Mouse (Mus musculus): ENCODE results near the gene Myrfl.

The Myrfl gene

DNA sequence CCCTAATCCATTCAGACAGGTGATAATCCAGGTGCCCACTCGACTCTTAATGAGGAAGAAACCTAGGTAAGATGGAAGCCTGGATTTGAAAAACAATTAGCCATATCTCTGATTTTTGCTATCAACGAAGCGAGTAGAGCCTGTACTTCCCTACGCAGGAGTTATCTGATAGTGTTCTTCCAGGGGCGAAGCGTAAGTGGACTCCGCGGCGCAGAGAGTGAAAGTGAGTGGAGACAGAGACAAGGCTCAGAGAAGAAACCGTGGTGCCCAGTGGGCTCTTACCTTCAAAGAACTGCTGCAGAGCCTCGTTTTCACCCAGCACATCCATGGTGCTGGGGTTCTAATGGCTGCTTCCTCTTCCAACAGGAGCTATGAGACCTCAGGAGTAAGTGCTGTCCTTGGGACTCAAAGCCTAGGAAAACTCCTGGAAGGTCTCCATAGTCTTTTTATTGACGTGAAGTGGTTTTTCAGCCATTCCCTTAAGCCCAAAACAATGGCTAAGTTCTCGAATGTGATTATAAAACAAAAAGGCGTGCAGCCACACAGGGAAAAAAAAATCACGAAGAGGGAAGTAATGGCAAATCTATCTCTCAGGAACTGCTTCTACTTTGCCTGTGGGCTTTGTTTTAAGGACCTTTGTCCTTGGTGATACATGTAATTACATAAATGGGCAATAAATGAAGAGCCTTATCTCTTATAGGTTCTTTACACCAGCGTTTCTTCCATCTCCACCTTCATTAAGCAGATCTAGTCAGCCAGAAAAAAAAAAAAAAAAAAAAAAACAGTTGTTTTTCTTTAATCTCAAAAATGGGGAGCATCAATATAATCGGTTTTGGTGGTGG is at the start of gene Myrfl:
Myrfl (minus strand) TSS at position 584 of the 842 bp plus-strand sequence.
- no peak for DNase-seq (ENCODE audit: low spot score)

GRCm38 (mm10) chr10:116944940-116945339 is 48.2 kb upstream of the Myrfl start:
- no peak for DNase-seq (ENCODE audit: low spot score)

DNA sequence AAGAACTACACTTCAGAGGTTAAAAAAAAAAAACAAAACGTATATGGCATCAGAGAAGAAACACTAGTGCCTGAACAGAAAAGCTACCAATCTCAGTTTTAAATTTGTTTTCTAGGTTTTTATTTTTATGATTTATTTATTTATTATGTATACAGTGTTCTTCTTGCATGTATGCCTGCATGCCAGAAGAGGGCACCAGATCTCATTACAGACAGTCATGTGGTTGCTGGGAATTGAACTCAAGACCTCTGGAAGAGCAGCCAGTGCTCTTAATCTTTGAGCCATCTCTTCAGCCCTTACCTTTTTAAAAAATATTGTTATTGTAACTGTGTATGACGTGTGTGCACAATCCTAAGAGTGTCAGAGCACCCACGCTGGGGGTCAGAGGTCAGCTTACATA is 47.4 kb upstream of the Myrfl start:
- no peak for DNase-seq (ENCODE audit: low spot score)

DNA sequence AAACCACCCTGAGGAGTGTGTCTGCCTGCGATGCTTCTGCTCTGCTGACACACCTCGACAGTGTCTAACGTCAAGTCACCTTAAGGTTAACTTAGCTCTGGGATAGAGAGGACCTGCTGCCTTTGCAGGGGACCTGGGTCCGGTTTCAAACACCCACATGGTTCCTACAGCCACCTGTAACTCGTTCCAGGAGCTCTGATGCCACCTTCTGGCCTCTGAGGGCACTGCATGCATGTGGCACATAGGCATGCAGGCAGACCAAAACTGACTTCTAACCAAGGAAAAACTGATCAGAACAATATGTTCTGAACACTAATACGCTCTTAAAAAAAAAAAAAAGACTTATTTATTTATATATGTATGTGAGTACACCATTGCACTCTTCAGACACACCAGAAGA is 46.3 kb upstream of the Myrfl start:
- DNase-seq (ENCODE audit: low spot score), result no peak

- DNase-seq (ENCODE audit: low spot score), result no peak
These were observed 38.3 kb upstream of the Myrfl start for GRCm38 (mm10) chr10:116935028-116935427.

GRCm38 (mm10) chr10:116933794-116934193 is 37.1 kb upstream of the Myrfl start:
- no peak for DNase-seq (ENCODE audit: low spot score)

GRCm38 (mm10) chr10:116932418-116932817 is 35.7 kb upstream of the Myrfl start:
- DNase-seq (ENCODE audit: low spot score), result no peak

- DNase-seq (ENCODE audit: low spot score), result no peak
These were observed 34.9 kb upstream of the Myrfl start for GRCm38 (mm10) chr10:116931497-116932179.

DNA sequence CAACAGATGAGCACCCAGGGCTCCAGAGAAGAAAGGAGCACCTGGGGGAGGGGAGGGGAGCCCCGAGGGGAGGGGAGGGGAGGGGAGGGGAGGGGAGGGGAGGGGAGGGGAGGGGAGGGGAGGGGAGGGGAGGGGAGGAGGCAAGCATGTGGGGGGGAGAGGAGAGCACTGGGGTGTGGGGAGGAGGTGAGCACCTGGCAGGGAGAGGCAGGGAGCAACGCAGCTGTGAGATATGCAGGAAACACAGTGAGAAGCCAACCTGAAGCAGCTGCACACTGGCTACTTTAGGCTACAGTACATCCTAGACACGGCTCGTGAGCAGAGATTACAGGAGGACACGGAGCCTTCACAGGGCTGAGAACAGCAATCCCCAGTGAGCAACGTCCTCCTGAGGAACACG is 34.2 kb upstream of the Myrfl start:
- DNase-seq (ENCODE audit: low spot score), result no peak

DNA sequence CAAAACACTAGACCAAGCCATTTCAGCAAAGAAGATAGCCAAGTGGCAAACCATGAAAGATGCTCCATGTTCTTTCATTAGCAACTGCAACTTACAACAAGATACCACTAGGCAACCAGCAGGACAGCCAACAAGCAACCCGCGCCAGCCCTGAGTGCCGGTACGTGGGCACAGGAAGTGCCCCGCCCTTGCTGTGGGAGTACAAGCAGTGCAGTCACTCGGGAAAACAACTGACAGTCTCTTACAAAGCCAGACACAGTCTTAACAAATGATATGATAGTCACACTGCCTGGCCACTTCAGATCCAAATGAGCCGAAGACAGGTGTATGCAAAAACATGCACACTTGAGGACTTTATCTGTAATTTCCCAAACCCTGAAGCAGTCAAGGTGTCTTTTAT is 33.8 kb upstream of the Myrfl start:
- DNase-seq (ENCODE audit: low spot score), result no peak

- no peak for DNase-seq (ENCODE audit: low spot score)
These were observed 32.1 kb upstream of the Myrfl start for GRCm38 (mm10) chr10:116928826-116929225.

DNA sequence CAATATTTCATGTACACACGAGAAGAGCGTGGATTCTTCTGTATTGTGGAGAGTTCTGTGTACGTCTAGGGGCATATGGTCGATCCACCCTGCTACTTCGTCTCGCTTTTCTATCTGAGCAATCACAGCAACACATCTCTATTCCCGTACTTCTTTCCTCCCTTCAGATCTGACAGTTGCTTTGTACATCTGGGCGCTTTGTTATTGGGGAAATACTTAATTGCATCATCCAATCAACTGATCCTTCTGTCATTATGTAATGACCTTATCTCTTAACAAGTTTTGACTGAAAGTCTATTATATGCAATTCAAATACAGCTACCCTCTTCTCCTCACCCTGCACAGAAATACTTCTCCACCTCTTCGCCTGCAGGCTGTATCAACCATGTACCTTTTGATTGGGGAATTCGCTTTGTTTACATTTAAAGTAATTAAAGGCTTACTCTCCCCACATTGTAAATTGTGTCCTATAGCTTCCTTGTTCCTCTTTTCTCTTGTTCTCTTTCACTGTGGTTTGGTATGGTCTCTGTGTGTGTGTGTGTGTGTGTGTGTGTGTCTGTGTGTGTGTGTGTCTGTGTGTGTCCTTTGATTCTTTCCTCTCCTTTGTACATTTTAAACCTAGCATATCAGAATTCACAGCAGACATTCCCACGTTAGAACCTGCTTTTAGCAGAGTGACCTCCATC is 29.9 kb upstream of the Myrfl start:
- no peak for DNase-seq (ENCODE audit: low spot score)

DNA sequence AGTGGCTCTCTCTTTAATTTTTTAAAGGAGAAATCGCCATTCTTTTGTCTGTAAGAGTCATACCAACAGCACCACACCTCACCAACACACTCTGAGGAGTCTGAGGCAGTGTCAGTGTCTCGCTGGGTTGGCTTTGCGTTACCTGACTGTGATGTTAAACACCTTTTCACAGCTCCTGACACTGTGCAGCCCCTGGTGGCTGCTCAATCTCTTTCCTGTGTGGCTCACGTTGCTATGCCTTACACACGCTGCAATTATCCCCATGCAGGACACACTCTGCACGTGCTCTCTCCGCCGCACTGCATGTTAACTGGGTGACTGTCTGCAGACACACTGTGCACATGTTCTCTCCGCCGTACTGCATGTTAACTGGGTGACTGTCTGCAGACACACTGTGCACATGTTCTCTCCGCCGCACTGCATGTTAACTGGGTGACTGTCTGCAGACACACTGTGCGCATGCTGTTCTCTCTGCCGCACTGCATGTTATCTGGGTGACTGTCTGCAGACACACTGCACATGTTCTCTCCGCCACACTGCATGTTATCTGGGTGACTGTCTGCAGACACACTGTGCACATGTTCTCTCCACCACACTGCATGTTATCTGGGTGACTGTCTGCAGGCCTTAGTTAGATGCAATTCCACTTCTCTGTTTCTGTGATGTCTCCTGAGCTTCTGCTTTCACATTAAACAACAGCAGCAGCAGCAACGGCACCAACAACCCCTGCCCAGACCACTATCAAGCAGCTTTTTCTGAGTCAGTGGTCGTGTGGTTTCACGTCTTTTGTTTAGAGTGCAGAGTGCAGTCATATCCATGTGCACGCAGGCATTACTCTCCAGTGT is 27.2 kb upstream of the Myrfl start:
- no peak for DNase-seq (ENCODE audit: low spot score)

GRCm38 (mm10) chr10:116922161-116922560 is 25.4 kb upstream of the Myrfl start:
- no peak for DNase-seq (ENCODE audit: low spot score)

DNA sequence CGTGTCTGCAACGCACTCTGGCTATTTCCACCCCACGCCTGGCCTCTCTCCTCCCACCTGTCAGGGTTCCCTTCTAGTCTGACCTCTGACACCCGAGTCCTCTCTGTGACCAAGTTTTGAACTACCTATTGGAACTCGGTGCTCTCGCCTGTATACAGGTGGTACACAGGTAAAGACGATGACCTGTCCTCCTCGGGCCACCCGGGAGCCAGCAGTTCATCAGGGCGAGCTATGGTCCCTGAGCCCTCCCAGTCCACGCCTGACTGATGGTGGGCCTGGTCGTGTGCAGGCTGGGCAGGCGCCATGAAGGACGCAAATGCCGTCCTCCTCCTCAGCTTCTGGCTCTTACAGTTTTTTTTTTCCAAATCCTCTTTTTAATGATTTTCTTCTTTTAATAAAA is 24.7 kb upstream of the Myrfl start:
- DNase-seq (ENCODE audit: low spot score), result no peak

DNA sequence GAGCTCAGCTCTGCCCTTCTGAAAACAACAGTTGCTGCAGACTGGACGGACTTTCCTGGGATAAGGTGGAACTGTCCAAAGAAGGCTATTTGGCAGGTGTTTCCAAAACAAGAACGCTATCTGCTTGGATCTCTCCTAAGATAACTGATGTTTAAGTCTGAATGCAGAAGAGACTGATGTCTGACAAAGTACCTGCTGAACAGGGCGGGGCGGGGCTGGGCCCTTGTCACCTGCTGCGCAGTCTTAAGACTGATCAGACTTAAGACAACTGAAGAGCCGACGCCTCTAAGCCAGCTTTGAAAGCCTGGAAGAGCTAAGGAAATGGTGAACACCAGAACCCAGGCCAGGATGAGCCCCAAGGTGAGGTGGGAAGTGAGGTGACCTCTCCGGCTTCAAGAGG is 23.9 kb upstream of the Myrfl start:
- no peak for DNase-seq (ENCODE audit: low spot score)

DNA sequence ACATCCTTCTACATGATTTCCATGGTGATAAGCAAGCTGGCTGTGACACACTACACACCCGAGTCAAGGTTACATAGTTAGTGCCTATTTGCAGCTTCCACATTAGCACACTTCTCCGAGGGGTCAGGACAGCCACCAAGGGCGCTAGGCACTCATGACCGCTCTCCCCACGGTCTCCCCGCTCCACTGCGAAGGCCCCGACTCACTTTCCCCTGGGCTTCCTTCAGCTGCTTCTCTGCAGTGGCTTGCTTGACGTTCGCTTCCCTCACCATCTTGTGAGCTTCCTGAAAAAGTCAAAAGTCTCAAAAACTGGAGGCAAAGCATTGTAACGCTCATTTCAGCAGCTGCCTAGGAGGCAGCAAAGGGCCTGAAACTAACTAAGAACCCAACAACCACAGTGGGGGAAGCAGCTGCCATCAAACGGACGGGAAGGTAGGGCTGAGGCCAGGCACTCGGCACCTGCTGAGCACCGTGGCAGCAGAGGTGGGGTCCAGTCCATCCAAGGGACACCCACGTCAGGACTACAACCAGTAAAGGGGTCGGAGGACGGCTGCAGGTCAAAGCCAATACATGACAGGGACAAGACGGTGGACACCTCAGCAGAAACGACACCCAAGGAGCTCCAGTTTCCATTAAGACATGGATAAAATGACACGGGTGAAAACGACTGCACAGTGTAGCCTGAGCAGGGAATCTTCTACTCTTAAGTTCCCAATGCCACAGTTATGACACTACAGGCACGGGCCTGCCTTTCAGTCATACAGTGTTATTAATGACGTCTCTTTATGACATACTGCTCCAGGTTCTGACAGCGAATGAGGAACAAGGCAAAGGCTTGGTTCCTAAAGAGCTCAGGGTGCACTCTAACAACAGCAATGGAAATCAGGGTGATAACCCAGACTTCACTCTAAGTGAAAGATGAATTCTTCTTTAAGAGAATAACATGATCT is 22.9 kb upstream of the Myrfl start:
- no peak for DNase-seq (ENCODE audit: low spot score)

DNA sequence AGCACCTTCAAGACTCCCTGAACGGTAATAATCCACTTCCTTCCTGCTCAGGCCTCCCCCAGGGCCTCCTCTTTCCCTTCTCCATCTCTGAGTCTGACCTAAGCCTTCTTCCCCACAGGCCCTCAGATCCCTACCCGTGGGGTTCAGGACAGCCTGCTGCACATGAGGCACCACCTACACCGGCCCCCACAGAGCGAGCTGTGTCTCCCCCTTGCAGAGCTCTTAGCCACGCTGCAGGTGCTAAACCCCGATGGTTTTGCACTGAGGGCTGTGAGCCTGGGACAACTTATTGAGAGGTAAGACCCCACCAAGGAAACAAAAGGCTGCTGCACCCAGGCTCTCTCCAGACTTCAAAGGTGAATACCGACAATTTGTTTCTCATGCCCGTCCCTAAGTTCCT is 19.9 kb upstream of the Myrfl start:
- no peak for DNase-seq (ENCODE audit: low spot score)

GRCm38 (mm10) chr10:116915286-116915685 is 18.6 kb upstream of the Myrfl start:
- no peak for DNase-seq (ENCODE audit: low spot score)

- no peak for DNase-seq (ENCODE audit: low spot score)
These were observed 17.9 kb upstream of the Myrfl start for GRCm38 (mm10) chr10:116914586-116914985.
